Mouse (Mus musculus): ENCODE measurements at regions not wholly inside any gene's neighbourhood (a gene's known extent, or its start where the extent isn't known, plus 50 kb on each side); places are given as distances from the start of the nearest gene placed in this dataset.

DNA sequence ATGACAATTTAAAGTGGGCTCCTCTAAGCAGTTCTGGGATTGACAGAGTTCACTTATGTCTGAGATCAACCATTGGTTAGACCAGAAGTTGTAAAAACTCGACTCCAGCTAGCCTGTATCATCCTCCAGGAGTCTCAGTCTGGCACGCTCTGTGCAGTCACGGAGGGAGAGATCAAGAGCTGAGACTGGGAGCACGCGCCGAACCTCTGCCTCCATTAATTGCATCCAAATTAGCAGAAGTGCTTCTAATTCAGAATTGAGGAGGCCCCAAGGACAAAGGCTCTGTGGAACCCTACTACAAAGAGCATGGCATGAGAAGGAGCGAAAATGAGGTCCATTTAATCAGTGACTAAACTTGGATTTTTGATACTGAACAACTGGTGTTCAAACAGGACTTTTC, 406.9 kb downstream of the Dad1 start:
- no peak for TF ChIP-seq POLR2A (IDR thresholded peaks at IDR 0.05; ENCODE audit: low read depth, low read length)
- TF ChIP-seq CTCF (IDR thresholded peaks at IDR 0.05; ENCODE audit: borderline replicate concordance, insufficient read depth, low read length) = no peak
